Mouse (Mus musculus): ENCODE measurements at regions not wholly inside any gene's neighbourhood (a gene's known extent, or its start where the extent isn't known, plus 50 kb on each side); places are given as distances from the start of the nearest gene placed in this dataset.

GRCm38 (mm10) chr10:66922314-66922713, 173.6 kb upstream of the Jmjd1c start:
- TF ChIP-seq EP300 (IDR thresholded peaks at IDR 0.05; ENCODE audit: low read depth) (no peak), CTCF (IDR thresholded peaks at IDR 0.05; ENCODE audit: low read depth) (no peak)
